Mouse (Mus musculus) megakaryocyte-erythroid progenitor cell, adult 5-6 weeks (primary cell): ENCODE measurements around the gene Gpr15. TPM values are rescaled to one million over a fixed set of nuclear protein-coding genes. Genes with fewer than 3 reads are reported as not detected.

Experiments used
- ATAC-seq: replicated peaks from 2 replicates; pipeline ENCODE4 v1.8.0; 2016; ENCODE audit warnings: mild to moderate bottlenecking, inconsistent platforms; ENCODE audit not compliant: severe bottlenecking, poor library complexity, low FRiP score, low TSS enrichment
- total RNA-seq, 2 experiments: library from RNA; stranded (forward) in 1 of 2; stranded (reverse) in 1 of 2; fragments of 200-1000, 215-1000 nt in 1 of 2; fragments of >200 nt in 1 of 2; fragmentation: Nextera tagmentation in 1 of 2; gene quantifications; 2 replicates each; pipeline ENCODE4 v1.2.3; 2014 to 2017

Gene Gpr15
- total RNA-seq, 2 experiments from 2014 or later = not detected

- ATAC-seq = no peak
Measured at GRCm38 (mm10) chr16:58703382-58704124, 15.3 kb downstream of the Gpr15 start.

GRCm38 (mm10) chr16:58702329-58702932 lies 16.4 kb downstream of the Gpr15 start:
- no peak for ATAC-seq

GRCm38 (mm10) chr16:58701779-58702178 lies 17.1 kb downstream of the Gpr15 start:
- ATAC-seq = no peak; the same call in 1 of the 2 replicates

- no peak for ATAC-seq
Measured at GRCm38 (mm10) chr16:58700816-58701424, 17.9 kb downstream of the Gpr15 start.

GRCm38 (mm10) chr16:58700174-58700573 lies 18.7 kb downstream of the Gpr15 start:
- ATAC-seq = no peak

GRCm38 (mm10) chr16:58697261-58697660 lies 21.6 kb downstream of the Gpr15 start:
- no peak for ATAC-seq

- no peak for ATAC-seq
Measured at GRCm38 (mm10) chr16:58696796-58697195, 22.1 kb downstream of the Gpr15 start.

GRCm38 (mm10) chr16:58694091-58694490 lies 24.8 kb downstream of the Gpr15 start:
- no peak for ATAC-seq

- peak; percentile 26; the same call in 1 of the 2 replicates for ATAC-seq
Measured at GRCm38 (mm10) chr16:58690322-58690732, 28.5 kb downstream of the Gpr15 start.

GRCm38 (mm10) chr16:58689555-58690169 lies 29.2 kb downstream of the Gpr15 start:
- no peak for ATAC-seq

- ATAC-seq = no peak
Measured at GRCm38 (mm10) chr16:58688534-58688933, 30.3 kb downstream of the Gpr15 start.

GRCm38 (mm10) chr16:58685548-58686537 lies 33.0 kb downstream of the Gpr15 start:
- ATAC-seq = peak; percentile 77

- no peak for ATAC-seq
Measured at GRCm38 (mm10) chr16:58684537-58684936, 34.3 kb downstream of the Gpr15 start.

- no peak for ATAC-seq
Measured at GRCm38 (mm10) chr16:58683911-58684310, 35.0 kb downstream of the Gpr15 start.

GRCm38 (mm10) chr16:58682870-58683269 lies 36.0 kb downstream of the Gpr15 start:
- no peak for ATAC-seq

- no peak for ATAC-seq
Measured at GRCm38 (mm10) chr16:58682046-58682445, 36.8 kb downstream of the Gpr15 start.

- peak; percentile 84 for ATAC-seq
Measured at GRCm38 (mm10) chr16:58678660-58679059, 40.2 kb downstream of the Gpr15 start.

- ATAC-seq = no peak
Measured at GRCm38 (mm10) chr16:58677491-58677890, 41.4 kb downstream of the Gpr15 start.

GRCm38 (mm10) chr16:58676633-58677032 lies 42.2 kb downstream of the Gpr15 start:
- peak; percentile 34; the same call in 1 of the 2 replicates for ATAC-seq
